Mouse (Mus musculus) spleen, adult 2 months (tissue): ENCODE data around the gene Map4k4.

Source experiments
- CTCF ChIP-seq: fragments of 200-500 bp; IDR thresholded peaks from 2 replicates; pipeline ENCODE4 v1.5.1; 2011; ENCODE audit warnings: mild to moderate bottlenecking, inconsistent platforms; ENCODE audit not compliant: insufficient read depth, insufficient read length, insufficient replicate concordance; ENCODE audit errors: extremely low read depth
- POLR2A ChIP-seq: fragments of 200-500 bp; IDR thresholded peaks from 2 replicates; pipeline ENCODE4 v1.6.1; 2011; ENCODE audit warnings: low read depth, low read length, inconsistent platforms

- TF ChIP-seq CTCF (no peak), POLR2A (no peak)
Observed at GRCm38 (mm10) chr1:39950590-39950989, 49.9 kb downstream of the Map4k4 start.
